Mouse (Mus musculus) G1E (cell line): ENCODE data around the gene Btd.

ENCODE experiments used
- CTCF ChIP-seq: IDR thresholded peaks from 2 replicates; pipeline ENCODE4 v1.5.1; 2012; ENCODE audit warnings: low read depth, low read length, inconsistent platforms, mixed read lengths
- GATA1 ChIP-seq: IDR thresholded peaks from 2 replicates; pipeline ENCODE4 v1.6.1; 2012; ENCODE audit warnings: borderline replicate concordance, low read length, inconsistent platforms, mixed read lengths
- GATA2 ChIP-seq: IDR thresholded peaks from 2 replicates; pipeline ENCODE4 v1.6.1; 2012; ENCODE audit warnings: low read depth, low read length, inconsistent platforms, borderline replicate concordance
- POLR2AphosphoS5 ChIP-seq: IDR thresholded peaks from 2 replicates; pipeline ENCODE4 v1.6.1; 2012; ENCODE audit warnings: low read depth, low read length, inconsistent platforms; ENCODE audit not compliant: insufficient replicate concordance
- TAL1 ChIP-seq: conservative IDR thresholded peaks from 2 replicates; pipeline ENCODE4 v1.6.1; 2012; ENCODE audit warnings: low read depth, low read length, inconsistent platforms, mixed read lengths

DNA sequence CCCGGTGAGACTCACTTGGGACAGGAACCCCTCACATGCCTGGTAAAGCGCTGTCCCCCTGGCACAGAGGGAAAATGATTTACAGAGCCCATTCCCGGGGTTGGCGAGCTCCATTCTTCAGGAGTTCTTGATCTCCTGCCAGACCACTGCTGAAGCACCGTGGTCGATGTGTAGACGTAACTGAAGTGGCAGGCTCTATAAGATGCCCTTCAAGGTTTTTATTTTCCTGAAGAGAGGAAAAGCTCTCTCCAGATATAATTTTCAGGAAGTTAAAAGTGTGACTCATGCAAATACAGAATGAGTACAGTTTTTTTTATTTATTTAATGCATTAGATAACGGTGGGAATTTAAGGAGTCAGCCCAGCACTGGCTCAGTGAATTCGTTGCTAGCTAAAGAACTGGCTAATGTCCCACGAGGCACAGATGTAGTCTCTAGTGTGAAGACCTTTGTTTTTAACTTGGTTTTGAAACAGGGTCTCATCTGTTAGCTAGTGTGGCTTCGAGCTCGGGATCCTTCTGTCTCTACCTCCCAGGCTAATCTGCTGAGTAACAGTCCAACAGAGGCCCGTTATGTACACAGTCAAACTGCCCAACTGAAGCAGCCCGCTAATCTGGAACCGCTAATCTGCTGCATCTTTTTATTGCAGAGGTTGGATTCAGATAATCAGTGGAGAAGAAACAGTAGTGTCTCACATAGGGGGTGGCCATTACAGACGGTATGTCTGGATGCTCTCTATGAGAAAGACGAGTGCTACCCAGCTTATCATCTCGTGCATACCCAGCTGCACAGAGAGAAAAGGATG lies 23.5 kb downstream of the Btd start:
- no peak for TF ChIP-seq CTCF
- TF ChIP-seq GATA1 = no peak
- no peak for TF ChIP-seq TAL1
- TF ChIP-seq GATA2 = no peak
- no peak for TF ChIP-seq POLR2AphosphoS5
